Mouse (Mus musculus) heart, adult 8-10 months (tissue): ENCODE measurements around the gene Sept7. TPM values are rescaled to one million over a fixed set of nuclear protein-coding genes. Genes with fewer than 3 reads are reported as not detected.
"Not testable (repeated sequence)": the region's sequence is repeated elsewhere in the genome, so short reads cannot be mapped to it uniquely, and the experiment has no call there.

Experiments
- DNase-seq: peaks from one replicate; pipeline ENCODE4 v3.0.0; 2022; ENCODE audit warnings: low spot score
- total RNA-seq, 4 experiments: library from RNA; stranded (reverse); gene quantifications; 2 replicates each; pipeline ENCODE4 v1.2.4; 2022

The Sept7 gene
- 100 to 1,000 TPM in 3 of 4 experiments, 10 to 100 TPM in 1; 97.5 to 117 (median 108) TPM for total RNA-seq

- peak; percentile 99 for DNase-seq
These were observed at the start of gene Sept7 for GRCm38 (mm10) chr9:25252283-25252726. Gene Sept7, plus strand, starts transcription at chr9:25252439.

GRCm38 (mm10) chr9:25208087-25208803, 44.0 kb upstream of the Sept7 start:
- DNase-seq: no peak

- DNase-seq: peak; percentile 47
These were observed 39.7 kb upstream of the Sept7 start for GRCm38 (mm10) chr9:25212309-25213163.

GRCm38 (mm10) chr9:25213164-25213557, 39.1 kb upstream of the Sept7 start:
- no peak for DNase-seq

GRCm38 (mm10) chr9:25215411-25215810, 36.8 kb upstream of the Sept7 start:
- no peak for DNase-seq

- no peak for DNase-seq
These were observed 36.0 kb upstream of the Sept7 start for GRCm38 (mm10) chr9:25216210-25216609.

GRCm38 (mm10) chr9:25218954-25219353, 33.3 kb upstream of the Sept7 start:
- DNase-seq: no peak

GRCm38 (mm10) chr9:25219882-25220281, 32.4 kb upstream of the Sept7 start:
- no peak for DNase-seq

- no peak for DNase-seq
These were observed 27.3 kb upstream of the Sept7 start for GRCm38 (mm10) chr9:25224959-25225358.

- no peak for DNase-seq
These were observed 22.5 kb upstream of the Sept7 start for GRCm38 (mm10) chr9:25229740-25230139.

- no peak for DNase-seq
These were observed 21.8 kb upstream of the Sept7 start for GRCm38 (mm10) chr9:25230213-25231039.

GRCm38 (mm10) chr9:25241065-25241464, 11.2 kb upstream of the Sept7 start:
- DNase-seq: no peak

GRCm38 (mm10) chr9:25241783-25242182, 10.5 kb upstream of the Sept7 start:
- DNase-seq: not testable (repeated sequence)

GRCm38 (mm10) chr9:25242266-25242665, 10.0 kb upstream of the Sept7 start:
- no peak for DNase-seq

GRCm38 (mm10) chr9:25243926-25244657, 8.1 kb upstream of the Sept7 start:
- DNase-seq: no peak

- DNase-seq: no peak
These were observed 7.1 kb upstream of the Sept7 start for GRCm38 (mm10) chr9:25245125-25245524.

GRCm38 (mm10) chr9:25246508-25246907, 5.7 kb upstream of the Sept7 start:
- DNase-seq: no peak

- DNase-seq: no peak
These were observed 1.1 kb upstream of the Sept7 start for GRCm38 (mm10) chr9:25251174-25251573.

GRCm38 (mm10) chr9:25251611-25252282, 492 bp upstream of the Sept7 start:
- no peak for DNase-seq

- DNase-seq: peak; percentile 60
These were observed 679 bp downstream of the Sept7 start for GRCm38 (mm10) chr9:25252759-25253477.
